In genomic region chr9:87135765-87136558, GRCm38 (mm10) we compare ENCODE assay signal across 10 mouse cellular contexts. TPM values are rescaled to one million over a fixed set of nuclear protein-coding genes. Genes with fewer than 3 reads are reported as not detected.
DNase-seq lines count a peak whose midpoint lies in the region; ATAC-seq lines count a peak whose summit lies in the region.
"Had no signal": no experiment of that assay in that cellular context is flagged by ENCODE, and none has a peak within 500 bp of the region (broad histone marks: within the 10 kb centered on the region; RNA-seq: fewer than 3 reads in every experiment).

No protein-coding gene starts in this region.

- H3K27ac ChIP-seq in heart, embryonic 10.5 days: no peak overlapping the region
- no peak overlapping the region for H3K27ac ChIP-seq in midbrain, embryonic 14.5 days (replicated peaks; ENCODE audit: low read depth, low read length)
- no peak overlapping the region for H3K27ac ChIP-seq in midbrain, embryonic 16.5 days (ENCODE audit: low read length)

- WGBS in heart, embryonic 10.5 days: 54% methylated on average over 14 of the region's 14 CpGs
- whole genome bisulfite sequencing in midbrain, embryonic 14.5 days: 64% methylated on average over 14 of the region's 14 CpGs
- WGBS in midbrain, embryonic 16.5 days: 63% methylated on average over 14 of the region's 14 CpGs

- no peaks in the 10 kb centered on the region for H3K36me3 ChIP-seq in heart, embryonic 10.5 days
- H3K36me3 ChIP-seq in midbrain, embryonic 14.5 days (ENCODE audit: control insufficient read depth, insufficient read depth, low read length): no peaks in the 10 kb centered on the region
- no peaks in the 10 kb centered on the region for H3K36me3 ChIP-seq in midbrain, embryonic 16.5 days (ENCODE audit: control insufficient read depth, insufficient read depth, low read length)

- H3K9me3 ChIP-seq in heart, embryonic 10.5 days: no peaks in the 10 kb centered on the region
- H3K9me3 ChIP-seq in midbrain, embryonic 14.5 days (ENCODE audit: control insufficient read depth, low read length): no peaks in the 10 kb centered on the region
- no peaks in the 10 kb centered on the region for H3K9me3 ChIP-seq in midbrain, embryonic 16.5 days (replicated peaks; ENCODE audit: control insufficient read depth, low read length, poor library complexity, severe bottlenecking)

- ATAC-seq in midbrain, embryonic 14.5 days (ENCODE audit: low FRiP score, low TSS enrichment): no peak
- no peak; the same call in 1 of the 2 replicates for ATAC-seq in midbrain, embryonic 16.5 days
- no peak for ATAC-seq in inflammation-experienced regulatory T-cells, adult 6 months

- H3K4me1 ChIP-seq in heart, embryonic 10.5 days: no peaks in the 10 kb centered on the region
- no peaks in the 10 kb centered on the region for H3K4me1 ChIP-seq in midbrain, embryonic 14.5 days (ENCODE audit: control insufficient read depth, insufficient read depth, low read length)
- H3K4me1 ChIP-seq in midbrain, embryonic 16.5 days (ENCODE audit: control insufficient read depth, insufficient read depth, low read length): no peaks in the 10 kb centered on the region

- H3K27me3 ChIP-seq in heart, embryonic 10.5 days (ENCODE audit: insufficient read depth, poor library complexity, severe bottlenecking): peaks cover 5% of the 10 kb centered on the region; the same call in 1 of the 2 replicates
- H3K27me3 ChIP-seq in midbrain, embryonic 14.5 days (ENCODE audit: control insufficient read depth, insufficient read depth, low read length): no peaks in the 10 kb centered on the region
- H3K27me3 ChIP-seq in midbrain, embryonic 16.5 days (ENCODE audit: control insufficient read depth, insufficient read depth, low read depth, low read length): no peaks in the 10 kb centered on the region
- H3K27me3 ChIP-seq: CH12.LX had no signal

- no peak overlapping the region for H3K4me3 ChIP-seq in heart, embryonic 10.5 days
- H3K4me3 ChIP-seq in midbrain, embryonic 14.5 days (replicated peaks; ENCODE audit: low read depth, low read length): no peak overlapping the region
- H3K4me3 ChIP-seq in midbrain, embryonic 16.5 days (ENCODE audit: low read depth, low read length): no peak overlapping the region

- no peak overlapping the region for H3K4me2 ChIP-seq in midbrain, embryonic 14.5 days (ENCODE audit: low read length)
- no peak overlapping the region for H3K4me2 ChIP-seq in midbrain, embryonic 16.5 days (ENCODE audit: low read length)

- H3K9ac ChIP-seq in midbrain, embryonic 14.5 days (replicated peaks; ENCODE audit: low read length): no peak overlapping the region
- no peak overlapping the region for H3K9ac ChIP-seq in midbrain, embryonic 16.5 days (ENCODE audit: low read depth, low read length)

- DNase-seq in heart, adult 18-20 months: peak; percentile 15 to 20
- DNase-seq in heart, embryonic 10.5 days (ENCODE audit: low spot score): no peak
- DNase-seq in midbrain, embryonic 14.5 days: peak; percentile 60
- DNase-seq in cerebellum, postnatal 10 days: peak; percentile 82 to 89
- DNase-seq in lung, postnatal 4 days: peak; percentile 7 to 47
- DNase-seq in right cerebral cortex, adult 18-20 months: no peak

RNA-seq across cellular contexts. Expression of gene Mrap2, which starts 8.1 kb away (rescaled TPM):
- 1 to 10 TPM; 1.5 to 1.6 TPM for total RNA-seq in heart, adult 18-20 months (2021)
- not detected in 2 replicates for polyA plus RNA-seq in heart, embryonic 10.5 days (2016; fragmentation: Nextera tagmentation; extraction: Ambion mirVana)
- 0.89 and 1.6 TPM in 2 replicates for polyA plus RNA-seq in midbrain, embryonic 14.5 days (2014; fragmentation: Nextera tagmentation; extraction: Ambion mirVana)
- 3.4 and 3.9 TPM in 2 replicates for polyA plus RNA-seq in midbrain, embryonic 16.5 days (2015; fragmentation: Nextera tagmentation; extraction: Ambion mirVana)
- polyA plus RNA-seq in inflammation-experienced regulatory T-cells, adult 6 months (2017; shearing (Covaris generic)): under 1 TPM in 2 of 3 experiments, not detected in 1; 0.24 to 0.28 TPM
- total RNA-seq: CH12.LX; liver, adult 2 months had no signal
- polyA plus RNA-seq: liver, adult 2 months had no signal

Comparison
In these comparisons a context has a peak if more than half of its experiments do, and no peak if none do; other contexts are left out.
1. DNase-seq: peak in heart, adult 18-20 months (2 of 2), midbrain, embryonic 14.5 days (single experiment), cerebellum, postnatal 10 days (2 of 2) and lung, postnatal 4 days (2 of 2); none in heart, embryonic 10.5 days (single experiment) and right cerebral cortex, adult 18-20 months (single experiment).